Mouse (Mus musculus): ENCODE data around the gene Gm815.

DNA sequence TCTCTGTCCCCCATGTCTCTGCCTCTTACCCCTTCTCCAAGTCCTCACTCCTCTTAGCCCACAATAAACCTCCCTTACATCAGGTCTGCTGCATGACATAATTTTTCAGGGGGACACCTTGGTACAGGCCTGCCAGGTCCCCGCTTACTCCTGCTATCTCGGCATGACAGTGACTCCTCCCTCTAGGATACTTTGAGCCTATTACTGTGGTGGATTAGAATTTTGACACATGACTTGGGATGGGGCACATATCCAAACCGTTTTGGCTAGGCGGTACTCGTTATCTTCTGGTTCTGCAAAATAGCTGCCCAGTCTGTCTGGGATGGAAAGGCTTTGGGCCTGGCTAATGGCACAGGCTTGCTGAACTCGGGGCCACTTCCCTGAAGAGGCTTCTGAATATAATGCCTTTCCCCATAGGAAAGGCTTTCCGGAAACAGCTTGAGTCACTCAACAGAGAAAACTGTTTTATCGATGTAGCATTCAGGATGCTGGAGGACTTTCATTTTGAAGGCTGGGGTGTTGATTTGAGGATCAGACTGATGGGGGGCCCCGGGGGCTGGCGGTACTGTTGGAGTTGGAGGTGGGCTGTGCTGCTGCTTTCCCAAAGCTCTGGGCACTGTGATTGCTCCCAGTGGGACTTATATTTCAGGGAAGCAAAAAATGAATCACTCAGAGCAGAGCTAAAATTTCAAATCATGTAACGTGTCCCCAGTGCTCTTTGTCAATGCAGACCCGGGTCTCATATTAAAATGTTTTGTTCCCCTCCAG is 27.1 kb upstream of the Gm815 start:
- TF ChIP-seq POLR2A (IDR thresholded peaks at IDR 0.05; ENCODE audit: borderline replicate concordance, insufficient read depth, low read length) (no peak), CTCF (IDR thresholded peaks at IDR 0.05; ENCODE audit: borderline replicate concordance, insufficient read depth, low read depth, low read length) (no peak)

Data from cerebellum, adult 2 months (tissue).